ENCODE assay signal across 8 mouse cellular contexts in the genomic region with DNA sequence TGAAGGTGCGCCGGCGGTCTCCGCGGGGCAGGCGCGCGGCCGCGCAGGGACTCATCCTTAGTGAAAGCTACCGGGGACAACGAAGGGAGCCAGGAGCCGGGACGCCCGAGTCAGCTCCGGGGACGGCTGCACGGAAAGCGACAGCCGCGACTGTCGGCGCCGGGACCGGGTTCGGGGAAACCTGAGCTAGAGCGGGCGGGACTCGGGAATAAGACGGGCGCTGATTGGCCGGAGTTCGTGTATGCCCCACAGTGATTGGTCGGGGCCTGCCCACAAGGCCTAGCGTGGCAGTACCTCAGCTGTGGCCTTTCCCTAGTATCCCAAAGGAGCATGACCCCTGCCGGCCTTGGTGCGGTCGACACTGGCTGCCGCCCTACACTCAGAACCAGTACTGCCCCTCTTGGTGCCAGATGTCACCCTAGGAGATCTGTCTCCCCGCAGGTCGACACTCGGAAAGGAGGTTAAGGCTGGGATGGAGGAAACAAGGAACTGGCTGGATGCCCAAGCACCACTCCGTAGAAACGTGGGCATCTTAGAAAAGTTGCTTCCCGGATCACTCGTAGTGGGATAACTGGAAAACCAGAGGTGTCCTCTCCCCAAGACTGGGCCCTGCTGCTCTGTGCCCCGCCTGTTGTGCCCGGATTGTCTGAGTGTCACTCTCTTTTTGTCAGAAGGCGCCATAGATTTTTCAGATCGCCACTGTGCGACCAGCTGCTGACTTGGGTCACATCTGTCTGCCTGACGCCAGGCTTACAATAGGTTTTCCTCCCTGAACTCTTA. TPM values are rescaled to one million over a fixed set of nuclear protein-coding genes. Genes with fewer than 3 reads are reported as not detected.
DNase-seq lines count a peak whose midpoint lies in the region; ATAC-seq and TF ChIP-seq lines count a peak whose summit lies in the region.

Gene Ibtk (minus strand): TSS at position 193 of the 780 bp plus-strand sequence.

- peak within 1 kb of the TSS; percentile 94 for H3K4me3 ChIP-seq in E14TG2a.4 (replicated peaks; ENCODE audit: low read length)
- peak within 1 kb of the TSS; percentile 88 for H3K4me3 ChIP-seq in forebrain, embryonic 12.5 days (replicated peaks)
- H3K4me3 ChIP-seq in liver, postnatal 0 days (ENCODE audit: low read depth, low read length) = peak within 1 kb of the TSS; percentile 91
- H3K4me3 ChIP-seq in neural tube, embryonic 14.5 days (ENCODE audit: low read depth, low read length) = peak within 1 kb of the TSS; percentile 96

- DNase-seq in c-Kit-positive CD71-positive TER-119-positive erythroid progenitor cells, embryonic 14.5 days (ENCODE audit: low spot score) = peak; percentile 95
- peak; percentile 99 for DNase-seq in heart, postnatal 10 days
- peak; percentile 89 for DNase-seq in large intestine, adult 2 months (ENCODE audit: low read depth, low spot score)
- peak; percentile 97 for DNase-seq in liver, postnatal 0 days
- peak; percentile 96 for DNase-seq in testis, postnatal 10 days (ENCODE audit: low spot score)

- H3K27me3 ChIP-seq in E14TG2a.4 (ENCODE audit: insufficient read depth, low read length) = no peaks in the 10 kb centered on the region
- H3K27me3 ChIP-seq in forebrain, embryonic 12.5 days = no peaks in the 10 kb centered on the region
- H3K27me3 ChIP-seq in liver, postnatal 0 days (ENCODE audit: insufficient read depth, low read length) = no peaks in the 10 kb centered on the region
- H3K27me3 ChIP-seq in neural tube, embryonic 14.5 days (ENCODE audit: control insufficient read depth, insufficient read depth, low read length) = no peaks in the 10 kb centered on the region

- intact Hi-C loops in heart, postnatal 10 days (cut with DNase I) = no loop called here

- peaks cover 9% of the 10 kb centered on the region; the same call in 1 of the 2 replicates for H3K36me3 ChIP-seq in E14TG2a.4 (ENCODE audit: insufficient read depth, low read length)
- H3K36me3 ChIP-seq in forebrain, embryonic 12.5 days (replicated peaks) = no peaks in the 10 kb centered on the region
- H3K36me3 ChIP-seq in liver, postnatal 0 days (replicated peaks; ENCODE audit: insufficient read depth, low read length) = 0 out of 2 replicates have a peak, but pooled peaks cover 3% of the 10 kb centered on the region
- no peaks in the 10 kb centered on the region for H3K36me3 ChIP-seq in neural tube, embryonic 14.5 days (ENCODE audit: control insufficient read depth, insufficient read depth, low read length)

- H3K9me3 ChIP-seq in E14TG2a.4 (ENCODE audit: low read length) = no peaks in the 10 kb centered on the region
- H3K9me3 ChIP-seq in forebrain, embryonic 12.5 days = no peaks in the 10 kb centered on the region
- H3K9me3 ChIP-seq in liver, postnatal 0 days (ENCODE audit: low read length) = no peaks in the 10 kb centered on the region
- no peaks in the 10 kb centered on the region for H3K9me3 ChIP-seq in neural tube, embryonic 14.5 days (ENCODE audit: control insufficient read depth, low read length)

- H3K4me1 ChIP-seq in E14TG2a.4 (replicated peaks; ENCODE audit: low read depth, low read length) = peaks cover 18% of the 10 kb centered on the region
- H3K4me1 ChIP-seq in forebrain, embryonic 12.5 days = peaks cover 13% of the 10 kb centered on the region
- H3K4me1 ChIP-seq in liver, postnatal 0 days (ENCODE audit: insufficient read depth) = peaks cover 22% of the 10 kb centered on the region
- H3K4me1 ChIP-seq in neural tube, embryonic 14.5 days (ENCODE audit: control insufficient read depth, insufficient read depth, low read length) = 0 out of 2 replicates have a peak, but pooled peaks cover 4% of the 10 kb centered on the region

- peak within 1 kb of the TSS; percentile 77 for H3K4me2 ChIP-seq in forebrain, embryonic 12.5 days
- peak within 1 kb of the TSS; percentile 66 for H3K4me2 ChIP-seq in liver, postnatal 0 days (ENCODE audit: low read depth, low read length)
- peak within 1 kb of the TSS; percentile 85 for H3K4me2 ChIP-seq in neural tube, embryonic 14.5 days (ENCODE audit: low read depth, low read length)

- ATAC-seq in forebrain, embryonic 12.5 days (ENCODE audit: low FRiP score) = peak; percentile 99
- ATAC-seq in liver, postnatal 0 days = peak; percentile 94
- ATAC-seq in neural tube, embryonic 14.5 days (ENCODE audit: low read depth) = peak; percentile 99

- H3K9ac ChIP-seq in forebrain, embryonic 12.5 days = peak within 1 kb of the TSS; percentile 98
- H3K9ac ChIP-seq in liver, postnatal 0 days (replicated peaks) = peak within 1 kb of the TSS; percentile 98
- H3K9ac ChIP-seq in neural tube, embryonic 14.5 days (replicated peaks; ENCODE audit: low read depth, low read length) = peak within 1 kb of the TSS; percentile 98

- peak within 1 kb of the TSS; percentile 99 for H3K27ac ChIP-seq in forebrain, embryonic 12.5 days
- peak within 1 kb of the TSS; percentile 100 for H3K27ac ChIP-seq in liver, postnatal 0 days (ENCODE audit: low read depth)
- H3K27ac ChIP-seq in neural tube, embryonic 14.5 days (ENCODE audit: low read depth, low read length) = peak within 1 kb of the TSS; percentile 99

- under 1% methylated on average over 52 of the region's 52 CpGs for WGBS in forebrain, embryonic 12.5 days
- WGBS in large intestine, adult 2 months = under 1% methylated on average over 52 of the region's 52 CpGs
- WGBS in liver, postnatal 0 days (ENCODE audit: insufficient replicate concordance) = 2% methylated on average over 52 of the region's 52 CpGs
- WGBS in neural tube, embryonic 14.5 days = under 1% methylated on average over 52 of the region's 52 CpGs

- no peak for TF ChIP-seq CTCF in E14TG2a.4 (conservative IDR thresholded peaks at IDR 0.05; ENCODE audit: low read length)
- TF ChIP-seq CTCF in liver, postnatal 0 days (IDR thresholded peaks at IDR 0.05; ENCODE audit: low read depth) = peak; percentile 57

- TF ChIP-seq EP300 in liver, postnatal 0 days (IDR thresholded peaks at IDR 0.05; ENCODE audit: low read depth) = peak; percentile 66

RNA-seq across cellular contexts. Expression of gene Ibtk, which starts in this region (rescaled TPM):
- polyA plus RNA-seq in forebrain, embryonic 12.5 days (2016; fragmentation: Nextera tagmentation; extraction: Ambion mirVana) = 44.0 and 44.4 TPM in 2 replicates
- 10 to 100 TPM; 35.4 to 41.7 TPM for total RNA-seq in heart, postnatal 10 days (2021)
- 5.8 and 7.4 TPM in 2 replicates for polyA plus RNA-seq in large intestine, adult 2 months (2012; rRNA removed)
- 16.3 and 19.4 TPM in 2 replicates for polyA plus RNA-seq in liver, postnatal 0 days (2015; fragmentation: Nextera tagmentation; extraction: Ambion mirVana)
- 42.3 and 43.7 TPM in 2 replicates for polyA plus RNA-seq in neural tube, embryonic 14.5 days (2014; fragmentation: Nextera tagmentation; extraction: Ambion mirVana)

Comparison
In these comparisons a context has a peak if more than half of its experiments do, and no peak if none do; other contexts are left out.
1. Peak in every context shown above with its lines: DNase-seq, ATAC-seq, H3K4me3 ChIP-seq and H3K27ac ChIP-seq.